Mouse (Mus musculus) brown adipose tissue, adult 24 weeks (tissue): ENCODE results near the gene Apoa5. TPM values are rescaled to one million over a fixed set of nuclear protein-coding genes. Genes with fewer than 3 reads are reported as not detected.
"Not testable (repeated sequence)": the region's sequence is repeated elsewhere in the genome, so short reads cannot be mapped to it uniquely, and the experiment has no call there.

Experiments used
- H3K27ac ChIP-seq: fragments of 200-500 bp; replicated peaks from 2 replicates; pipeline ENCODE4 v1.5.1; 2012; ENCODE audit warnings: low read depth, mild to moderate bottlenecking, low read length
- H3K4me1 ChIP-seq: fragments of 200-500 bp; 2 replicates; pipeline ENCODE4 v1.6.1; 2012; ENCODE audit warnings: low read length, mixed read lengths; ENCODE audit not compliant: control insufficient read depth, insufficient read depth, insufficient read length
- H3K4me3 ChIP-seq: fragments of 200-500 bp; 2 replicates; pipeline ENCODE4 v1.5.1; 2012; ENCODE audit warnings: low read depth, mild to moderate bottlenecking, low read length, moderate library complexity; ENCODE audit not compliant: insufficient read depth
- polyA plus RNA-seq: library from polyadenylated mRNA; stranded (reverse); fragments of >200 nt; gene quantifications from 2 replicates; pipeline ENCODE4 v1.2.4, GENCODE M21; 2012; ENCODE audit not compliant: missing spikeins, insufficient read depth, insufficient read length

The Apoa5 gene
- polyA plus RNA-seq, 1 experiment: 1.7 TPM

DNA sequence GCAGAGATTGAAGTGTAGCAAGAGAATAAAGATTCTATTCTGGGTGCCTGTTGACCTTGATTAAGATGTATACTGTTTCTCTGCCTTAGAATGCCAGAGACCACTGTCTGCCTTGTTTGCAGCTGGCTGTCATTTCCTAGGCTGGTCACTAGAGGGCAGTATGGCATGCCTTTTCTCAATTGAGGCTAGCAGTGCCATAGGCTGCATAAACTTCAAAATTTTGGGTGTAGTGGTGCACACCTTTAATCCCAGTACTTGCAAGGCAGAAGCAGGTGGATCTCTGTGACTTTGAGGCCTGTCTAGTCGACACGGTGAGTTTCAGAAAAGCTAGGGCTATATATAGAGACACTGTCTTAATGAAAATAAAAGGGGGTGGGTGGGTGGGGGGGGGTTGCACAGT lies 33.7 kb downstream of the Apoa5 start:
- Histone ChIP-seq H3K4me3 (no peak overlapping the region), H3K27ac (no peak overlapping the region)

DNA sequence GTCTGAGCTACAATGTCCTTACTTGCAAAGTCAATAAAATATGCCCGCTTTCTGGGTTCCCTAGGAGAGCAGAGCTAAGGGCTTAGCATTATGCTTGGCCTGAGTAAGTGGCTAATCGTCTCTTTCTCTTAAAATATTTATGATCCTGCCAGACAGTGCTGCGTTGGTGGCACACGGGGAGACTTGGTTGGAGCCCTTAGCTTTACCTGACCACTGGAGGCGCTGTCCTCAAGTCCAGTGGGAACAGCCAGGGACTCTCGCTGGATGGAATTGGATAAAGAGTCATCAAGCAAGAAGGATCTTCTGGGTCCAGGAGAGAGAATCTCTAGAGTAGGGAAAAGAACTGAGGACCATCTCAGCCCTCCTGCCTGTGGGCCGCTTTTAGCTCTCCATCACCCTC lies 40.7 kb downstream of the Apoa5 start:
- Histone ChIP-seq H3K27ac (no peak overlapping the region), H3K4me1 (no peaks in the 10 kb centered on the region), H3K4me3 (no peak overlapping the region)

More for the DNA sequence above, 33.7 kb downstream of the Apoa5 start:
- H3K4me1 ChIP-seq: no peaks in the 10 kb centered on the region

GRCm38 (mm10) chr9:46314507-46314906 lies 46.1 kb downstream of the Apoa5 start:
- Histone ChIP-seq H3K27ac (no peak overlapping the region), H3K4me1 (no peaks in the 10 kb centered on the region), H3K4me3 (no peak overlapping the region)

- Histone ChIP-seq H3K4me3 (no peak overlapping the region), H3K27ac (no peak overlapping the region), H3K4me1 (no peaks in the 10 kb centered on the region)
Measured at GRCm38 (mm10) chr9:46314921-46315320, 46.5 kb downstream of the Apoa5 start.

DNA sequence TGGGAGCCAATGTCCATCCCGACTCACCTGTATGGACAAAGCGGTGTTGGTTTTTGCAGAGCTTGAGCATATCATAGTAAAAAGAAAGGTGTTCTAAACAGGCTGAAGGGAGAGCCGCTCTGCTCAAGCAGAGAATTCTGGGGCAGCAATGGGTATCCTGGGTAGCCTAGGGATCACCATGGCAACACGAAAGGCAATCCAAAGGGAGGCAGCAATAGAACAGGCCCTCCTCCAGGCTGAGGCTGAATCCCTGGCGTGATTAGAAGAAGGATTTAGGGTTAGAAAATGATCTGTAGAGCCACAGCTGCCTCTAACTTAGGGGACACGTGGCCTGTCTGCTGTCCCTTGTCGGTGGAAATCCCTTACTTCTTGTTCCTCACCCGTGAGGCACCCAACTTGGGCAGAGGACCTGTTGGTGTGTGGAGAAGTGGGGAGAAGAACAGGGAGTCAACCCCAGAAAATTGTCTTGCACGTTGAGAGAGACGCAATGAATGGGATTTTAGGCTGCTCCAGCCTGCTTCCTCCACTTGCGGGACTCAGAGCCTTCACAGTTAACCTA lies 47.5 kb downstream of the Apoa5 start:
- Histone ChIP-seq H3K27ac (no peak overlapping the region), H3K4me1 (no peaks in the 10 kb centered on the region), H3K4me3 (no peak overlapping the region)

DNA sequence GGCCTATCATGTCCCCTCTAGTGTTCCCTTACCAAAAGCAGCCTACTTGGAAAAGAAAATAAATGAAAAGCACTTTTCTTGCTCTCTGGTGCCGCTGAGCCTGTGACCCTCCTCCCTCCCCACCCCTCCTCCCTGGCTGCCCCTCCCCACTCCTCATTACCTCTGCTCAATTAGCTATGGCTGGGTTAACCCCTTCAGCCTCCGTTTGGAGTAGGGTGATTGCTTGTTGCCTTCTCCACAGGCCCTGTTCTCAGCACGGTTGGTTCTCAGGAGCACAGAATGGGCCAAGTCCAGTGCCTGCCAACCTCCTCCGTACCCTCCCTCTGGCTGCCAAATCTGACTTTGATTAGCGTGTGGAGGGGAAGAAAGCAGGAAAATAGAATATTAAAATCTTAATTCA lies 48.0 kb downstream of the Apoa5 start:
- Histone ChIP-seq H3K4me1 (no peaks in the 10 kb centered on the region), H3K4me3 (no peak overlapping the region), H3K27ac (no peak overlapping the region)

DNA sequence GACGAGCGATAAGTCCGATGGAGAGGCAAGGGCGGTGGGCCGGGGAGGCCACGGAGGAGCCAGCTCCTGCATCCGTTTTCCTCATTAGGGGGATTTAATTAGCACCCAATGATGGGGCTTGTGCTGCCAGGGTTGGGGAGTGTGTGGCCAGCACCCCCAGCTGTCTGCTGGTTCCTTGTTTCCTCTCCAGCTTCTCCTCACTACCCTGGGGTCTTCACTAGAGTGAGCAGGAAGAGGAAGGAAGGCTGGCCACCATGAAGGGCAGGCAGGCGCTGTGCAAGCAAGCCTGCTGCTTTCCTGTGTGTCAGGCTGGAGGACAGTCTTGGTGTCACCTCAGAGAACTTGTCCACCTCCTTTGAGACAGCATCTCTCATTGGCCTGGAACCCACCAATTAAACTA lies 48.5 kb downstream of the Apoa5 start:
- H3K4me1 ChIP-seq: no peaks in the 10 kb centered on the region
- no peak overlapping the region for H3K27ac ChIP-seq
- H3K4me3 ChIP-seq: no peak overlapping the region

DNA sequence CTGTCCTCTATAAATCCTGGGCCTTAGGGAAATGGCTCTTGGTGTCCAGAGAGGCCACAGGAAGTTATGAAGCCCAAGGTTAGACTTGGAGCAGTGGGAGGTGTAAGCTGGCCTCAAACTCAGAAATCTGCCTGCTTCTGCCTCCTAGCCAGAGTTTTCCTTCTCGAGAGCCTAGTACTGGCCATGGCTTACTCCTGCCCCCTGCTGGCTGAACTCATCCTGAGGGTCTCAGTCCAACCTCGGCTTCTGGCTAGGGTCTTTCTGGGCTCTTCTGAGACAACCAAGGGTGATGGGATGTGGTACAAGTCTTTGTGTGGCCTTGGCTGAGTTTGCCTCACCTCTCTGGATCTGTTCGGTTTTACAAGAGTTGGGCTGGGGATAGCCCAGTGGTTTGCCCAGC lies 49.5 kb downstream of the Apoa5 start:
- no peaks in the 10 kb centered on the region for H3K4me1 ChIP-seq
- H3K4me3 ChIP-seq: no peak overlapping the region
- H3K27ac ChIP-seq: no peak overlapping the region

DNA sequence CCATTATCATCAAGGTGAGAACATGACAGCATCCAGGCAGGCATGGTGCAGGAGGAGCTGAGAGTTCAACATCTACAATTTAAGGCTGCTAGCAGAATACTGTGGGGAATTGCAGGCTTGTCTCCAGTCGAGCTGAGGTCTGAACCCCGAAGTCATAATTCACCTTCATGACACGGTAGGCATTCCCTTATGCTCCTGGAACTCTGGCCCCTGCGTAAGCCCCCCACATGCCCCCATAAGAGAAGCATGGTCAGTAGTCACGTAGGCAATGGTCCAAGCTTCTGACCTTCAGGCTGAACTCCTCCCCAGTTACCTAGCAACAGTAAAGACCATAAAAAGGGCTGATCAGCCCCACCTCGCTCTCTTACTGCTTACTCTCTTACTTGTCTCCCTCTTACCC lies 51.5 kb downstream of the Apoa5 start, which contains the start of gene 4931429L15Rik:
TSS of gene 4931429L15Rik (minus strand) at position 101 of the 400 bp plus-strand sequence.
- not testable (repeated sequence) for H3K4me1 ChIP-seq, H3K27ac ChIP-seq, H3K4me3 ChIP-seq

DNA sequence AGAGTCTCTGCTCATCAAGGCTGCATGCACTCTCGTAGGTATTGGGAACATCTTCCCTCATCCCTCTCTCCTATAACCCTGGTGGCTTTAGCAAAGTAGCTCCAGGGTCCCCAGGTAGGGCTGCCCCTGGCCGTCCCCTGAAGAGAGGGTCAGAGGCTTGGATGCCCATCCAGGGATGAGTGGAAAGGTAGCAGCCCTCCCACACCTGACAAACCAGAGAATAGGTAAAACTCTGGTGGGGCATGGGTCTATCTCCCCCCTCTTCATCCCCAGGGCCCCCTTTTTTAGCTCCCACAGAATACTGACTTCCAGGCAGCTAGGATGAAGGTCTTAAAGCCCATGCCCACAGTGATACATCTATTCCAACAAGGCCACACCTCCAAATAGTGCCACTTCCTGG lies 52.0 kb downstream of the Apoa5 start:
- no peak overlapping the region for H3K27ac ChIP-seq
- no peak overlapping the region for H3K4me3 ChIP-seq
- no peaks in the 10 kb centered on the region for H3K4me1 ChIP-seq

Other genes with a start within 250 kb of the Apoa5 start
- 6.7 TPM in 1 of 2 replicates, not detected in the other for gene Apoa1, start 40.1 kb upstream of the Apoa5 start, polyA plus RNA-seq
- gene Apoc3, start 33.0 kb upstream of the Apoa5 start, polyA plus RNA-seq: 7.4 and 8.2 TPM in 2 replicates
- gene Apoa4, start 27.9 kb upstream of the Apoa5 start, polyA plus RNA-seq: 1.7 TPM in 1 of 2 replicates, not detected in the other
- 17.0 and 18.9 TPM in 2 replicates for gene Zpr1, start 4.4 kb downstream of the Apoa5 start, polyA plus RNA-seq
- gene Bud13, start 14.4 kb downstream of the Apoa5 start, polyA plus RNA-seq: 6.6 and 6.9 TPM in 2 replicates
- gene 4931429L15Rik, start 51.4 kb downstream of the Apoa5 start, polyA plus RNA-seq: not detected in 2 replicates